Mouse (Mus musculus) thymus, adult 2 months (tissue): ENCODE data around the gene Dhx34.

Experiments used
- CTCF ChIP-seq: fragments of 200-500 bp; IDR thresholded peaks from 2 replicates; pipeline ENCODE4 v1.5.1; 2012; ENCODE audit warnings: mild to moderate bottlenecking, control low read depth, low read length, moderate library complexity, borderline replicate concordance; ENCODE audit not compliant: control insufficient read depth, poor library complexity, insufficient read depth; ENCODE audit errors: extremely low read depth
- POLR2A ChIP-seq: fragments of 200-500 bp; IDR thresholded peaks from 2 replicates; pipeline ENCODE4 v1.6.1; 2012; ENCODE audit warnings: mild to moderate bottlenecking, low read length, control low read depth, moderate library complexity; ENCODE audit not compliant: control insufficient read depth, poor library complexity, insufficient read depth; ENCODE audit errors: extremely low read depth

- TF ChIP-seq POLR2A (no peak), CTCF (no peak)
Observed at GRCm38 (mm10) chr7:16213986-16214385, 7.9 kb downstream of the Dhx34 start.
